Mouse (Mus musculus) kidney, embryonic 15.5 days (tissue): ENCODE measurements around the gene Zdhhc23. TPM values are rescaled to one million over a fixed set of nuclear protein-coding genes. Genes with fewer than 3 reads are reported as not detected.
A peak's percentile ranks its signal among the peaks of the same experiment; 100 is the strongest.

ENCODE experiments used
- ATAC-seq: fragments of 200-750 bp; cut with Nextera tagmentation; replicated peaks from 2 replicates; pipeline ENCODE4 v1.8.0; 2017; ENCODE audit warnings: moderate TSS enrichment; ENCODE audit not compliant: low FRiP score
- H3K27ac ChIP-seq: fragments of 300-500 bp; sonication (generic); 2 replicates; pipeline ENCODE4 v1.5.1; 2015; ENCODE audit warnings: mild to moderate bottlenecking, inconsistent platforms
- H3K27me3 ChIP-seq: fragments of 300-500 bp; sonication (generic); 2 replicates; pipeline ENCODE4 v1.6.1; 2015; ENCODE audit warnings: inconsistent platforms
- H3K36me3 ChIP-seq: fragments of 300-500 bp; sonication (generic); 2 replicates; pipeline ENCODE4 v1.6.1; 2015; ENCODE audit warnings: inconsistent platforms
- H3K4me1 ChIP-seq: fragments of 300-500 bp; sonication (generic); 2 replicates; pipeline ENCODE4 v1.6.1; 2015; ENCODE audit warnings: inconsistent platforms
- H3K4me2 ChIP-seq: fragments of 300-500 bp; sonication (generic); 2 replicates; pipeline ENCODE4 v1.6.1; 2015; ENCODE audit warnings: moderate library complexity, mild to moderate bottlenecking, inconsistent platforms
- H3K4me3 ChIP-seq: fragments of 300-500 bp; sonication (generic); replicated peaks from 2 replicates; pipeline ENCODE4 v1.5.1; 2015; ENCODE audit warnings: mild to moderate bottlenecking, inconsistent platforms
- H3K9ac ChIP-seq: fragments of 300-500 bp; sonication (generic); 2 replicates; pipeline ENCODE4 v1.6.1; 2015; ENCODE audit warnings: mild to moderate bottlenecking, inconsistent platforms
- H3K9me3 ChIP-seq: fragments of 300-500 bp; sonication (generic); replicated peaks from 2 replicates; pipeline ENCODE4 v1.6.1; 2016; ENCODE audit warnings: inconsistent platforms
- WGBS: fragments of 180-500 bp; shearing (Covaris S2); methylation state at CpG from one replicate; pipeline ENCODE4 v1.1.7; 2015; ENCODE audit warnings: mixed read lengths; 5-methylcytosine and 5-hydroxymethylcytosine counted together
- microRNA-seq: library from miRNA; unstranded; fragments of <30 nt; microRNA quantifications from one replicate; pipeline ENCODE4, GENCODE M21; 2016
- polyA plus RNA-seq: library from polyadenylated mRNA; unstranded; fragments of >200 nt; fragmentation: Nextera tagmentation; extraction: Ambion mirVana; gene quantifications from 2 replicates; pipeline ENCODE4 v1.2.1, GENCODE M21; 2015

The Zdhhc23 gene
- polyA plus RNA-seq, 1 experiment from 2014 or later: 1.7 TPM

- Histone ChIP-seq H3K9me3 (no peaks in the 10 kb centered on the region), H3K4me3 (no peak overlapping the region), H3K4me1 (no peaks in the 10 kb centered on the region), H3K27ac (no peak overlapping the region), H3K36me3 (no peaks in the 10 kb centered on the region), H3K9ac (no peak overlapping the region), H3K4me2 (no peak overlapping the region), H3K27me3 (no peaks in the 10 kb centered on the region)
- peak; percentile 66 for ATAC-seq
- 32% methylated on average over 3 of the region's 3 CpGs for WGBS
Observed at GRCm38 (mm10) chr16:43931502-43931901, 48.1 kb downstream of the Zdhhc23 start.

- Histone ChIP-seq H3K27me3 (no peaks in the 10 kb centered on the region), H3K4me1 (no peaks in the 10 kb centered on the region), H3K9ac (no peak overlapping the region), H3K9me3 (no peaks in the 10 kb centered on the region), H3K4me3 (no peak overlapping the region), H3K27ac (no peak overlapping the region), H3K36me3 (no peaks in the 10 kb centered on the region), H3K4me2 (no peak overlapping the region)
- no peak for ATAC-seq
Observed at GRCm38 (mm10) chr16:43930577-43930976, 49.0 kb downstream of the Zdhhc23 start.

GRCm38 (mm10) chr16:43926341-43926859 lies 53.2 kb downstream of the Zdhhc23 start, which contains the start of gene Qtrt2:
Gene Qtrt2, minus strand, starts transcription at chr16:43926809.
- H3K27me3 ChIP-seq: no peaks in the 10 kb centered on the region
- no peak for ATAC-seq
- no peaks in the 10 kb centered on the region for H3K36me3 ChIP-seq
- no peak within 1 kb of the TSS for H3K4me2 ChIP-seq
- no peak within 1 kb of the TSS for H3K9ac ChIP-seq
- 67% methylated on average over 6 of the region's 6 CpGs for WGBS
- 0 out of 2 replicates have a peak, but pooled peaks cover 3% of the 10 kb centered on the region for H3K4me1 ChIP-seq
- peak within 1 kb of the TSS; percentile 37; the same call in 1 of the 2 replicates for H3K27ac ChIP-seq
- no peak within 1 kb of the TSS for H3K4me3 ChIP-seq
- H3K9me3 ChIP-seq: no peaks in the 10 kb centered on the region

- no peaks in the 10 kb centered on the region for H3K36me3 ChIP-seq
- no peak overlapping the region for H3K9ac ChIP-seq
- no peak overlapping the region for H3K4me2 ChIP-seq
- H3K4me1 ChIP-seq: 0 out of 2 replicates have a peak, but pooled peaks cover 3% of the 10 kb centered on the region
- H3K4me3 ChIP-seq: no peak overlapping the region
- H3K9me3 ChIP-seq: no peaks in the 10 kb centered on the region
- ATAC-seq: no peak
- H3K27me3 ChIP-seq: no peaks in the 10 kb centered on the region
- 77% methylated on average over 1 of the region's 1 CpGs for WGBS
- peak overlapping the region; percentile 37; the same call in 1 of the 2 replicates for H3K27ac ChIP-seq
Observed at GRCm38 (mm10) chr16:43925846-43926245, 53.7 kb downstream of the Zdhhc23 start.

GRCm38 (mm10) chr16:43925001-43925558 lies 54.5 kb downstream of the Zdhhc23 start:
- Histone ChIP-seq H3K36me3 (no peaks in the 10 kb centered on the region), H3K4me3 (no peak overlapping the region), H3K9ac (no peak overlapping the region), H3K27me3 (no peaks in the 10 kb centered on the region), H3K9me3 (no peaks in the 10 kb centered on the region), H3K27ac (no peak overlapping the region), H3K4me1 (0 out of 2 replicates have a peak, but pooled peaks cover 3% of the 10 kb centered on the region), H3K4me2 (no peak overlapping the region)
- WGBS: 37% methylated on average over 6 of the region's 6 CpGs
- no peak for ATAC-seq

- WGBS: 48% methylated on average over 3 of the region's 3 CpGs
- Histone ChIP-seq H3K9ac (no peak overlapping the region), H3K27ac (no peak overlapping the region)
Observed at GRCm38 (mm10) chr16:43922630-43923029, 57.0 kb downstream of the Zdhhc23 start.

GRCm38 (mm10) chr16:43922024-43922423 lies 57.6 kb downstream of the Zdhhc23 start:
- Histone ChIP-seq H3K9me3 (no peaks in the 10 kb centered on the region), H3K27ac (no peak overlapping the region), H3K36me3 (no peaks in the 10 kb centered on the region; the same call in 1 of the 2 replicates), H3K4me2 (no peak overlapping the region), H3K4me3 (no peak overlapping the region), H3K9ac (no peak overlapping the region), H3K4me1 (0 out of 2 replicates have a peak, but pooled peaks cover 3% of the 10 kb centered on the region), H3K27me3 (no peaks in the 10 kb centered on the region)
- 82% methylated on average over 2 of the region's 2 CpGs for WGBS
- no peak for ATAC-seq

More at GRCm38 (mm10) chr16:43922630-43923029, 57.0 kb downstream of the Zdhhc23 start:
- H3K4me1 ChIP-seq: 0 out of 2 replicates have a peak, but pooled peaks cover 3% of the 10 kb centered on the region
- no peak for ATAC-seq
- no peak overlapping the region for H3K4me3 ChIP-seq
- H3K27me3 ChIP-seq: no peaks in the 10 kb centered on the region
- H3K9me3 ChIP-seq: no peaks in the 10 kb centered on the region
- no peaks in the 10 kb centered on the region; the same call in 1 of the 2 replicates for H3K36me3 ChIP-seq
- H3K4me2 ChIP-seq: no peak overlapping the region

- Histone ChIP-seq H3K27me3 (no peaks in the 10 kb centered on the region), H3K36me3 (peaks cover 4% of the 10 kb centered on the region; the same call in 1 of the 2 replicates), H3K27ac (no peak overlapping the region), H3K4me1 (no peaks in the 10 kb centered on the region), H3K4me3 (no peak overlapping the region), H3K4me2 (no peak overlapping the region), H3K9me3 (no peaks in the 10 kb centered on the region), H3K9ac (no peak overlapping the region)
- ATAC-seq: no peak
- WGBS: 91% methylated on average over 3 of the region's 3 CpGs
Observed at GRCm38 (mm10) chr16:43918867-43919266, 60.7 kb downstream of the Zdhhc23 start.

Small RNAs within 50 kb of the gene (microRNA-seq; reads per million reads assigned to microRNA genes)
- gene Mir3470b: not detected

Other genes starting within 250 kb of the Zdhhc23 start
- not detected in 2 replicates for gene Drd3, start 225.8 kb downstream of the Zdhhc23 start, polyA plus RNA-seq
- 15.2 and 16.7 TPM in 2 replicates for gene Ccdc191, start 90.0 kb downstream of the Zdhhc23 start, polyA plus RNA-seq
- 30.3 and 34.5 TPM in 2 replicates for gene Qtrt2, start 53.0 kb downstream of the Zdhhc23 start, polyA plus RNA-seq
- 6.6 and 7.9 TPM in 2 replicates for gene Gramd1c, start 83.6 kb upstream of the Zdhhc23 start, polyA plus RNA-seq
- 77.5 and 82.3 TPM in 2 replicates for gene Atp6v1a, start 159.9 kb upstream of the Zdhhc23 start, polyA plus RNA-seq
- 114 and 130 TPM in 2 replicates for gene Naa50, start 160.0 kb upstream of the Zdhhc23 start, polyA plus RNA-seq
- 3.0 and 3.3 TPM in 2 replicates for gene Usf3, start 193.5 kb upstream of the Zdhhc23 start, polyA plus RNA-seq